Mouse (Mus musculus): ENCODE results near the gene Taf10. TPM values are rescaled to one million over a fixed set of nuclear protein-coding genes. Genes with fewer than 3 reads are reported as not detected.

The Taf10 gene
- total RNA-seq, 1 experiment, result 173 TPM

DNA sequence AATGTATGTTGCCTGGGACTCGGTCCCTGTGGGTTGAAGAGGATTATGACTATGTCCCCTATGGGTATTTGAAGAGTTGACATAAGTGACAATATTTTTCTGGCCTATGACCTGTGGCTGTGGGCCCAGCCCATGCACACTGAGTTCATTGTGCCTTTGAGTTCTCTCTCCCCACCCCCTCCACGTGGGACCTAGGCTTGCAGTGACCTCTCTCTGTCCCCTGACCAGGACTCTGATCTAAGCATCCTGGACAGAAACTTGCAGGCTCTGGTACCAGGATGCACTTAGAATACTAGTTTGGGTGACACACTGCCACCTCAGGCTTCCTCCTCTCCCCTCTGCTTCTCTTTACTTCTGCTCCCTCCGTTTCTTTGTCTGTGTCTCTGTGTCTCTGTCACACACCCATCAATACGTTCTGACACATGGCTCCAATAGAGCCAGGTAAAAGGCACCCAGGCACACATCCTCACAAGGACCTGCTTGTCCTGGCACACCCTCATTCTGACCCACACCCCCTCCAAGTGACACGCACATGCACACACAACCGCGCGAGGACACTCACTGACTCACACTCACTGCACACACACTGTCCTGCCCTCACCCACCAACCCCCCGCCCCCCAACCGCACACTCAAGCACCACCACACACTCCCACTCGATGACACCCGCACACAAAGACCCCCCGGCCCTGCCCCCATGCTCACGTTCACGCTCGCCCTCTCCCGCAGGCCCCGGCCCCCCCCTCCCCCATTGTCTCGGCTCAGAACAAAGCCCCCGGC lies 42.5 kb upstream of the Taf10 start:
- Histone ChIP-seq H3K4me1 (ENCODE audit: control insufficient read depth in 2 of 2, insufficient read depth in 2 of 2, low read length in 2 of 2, poor library complexity in 1 of 2) (0 out of 4 replicates have a peak, but pooled peaks cover 1 to 2% of the 10 kb centered on the region in 2 experiments), H3K4me3 (ENCODE audit: insufficient read depth in 1 of 2, low read depth in 1 of 2, low read length in 2 of 2, poor library complexity in 1 of 2, severe bottlenecking in 1 of 2) (peak overlapping the region in 1 of 2 experiments; percentile 63; a peak in 2 of 4 replicates), H3K9me3 (ENCODE audit: control insufficient read depth, insufficient read depth, low read depth, low read length) (no peaks in the 10 kb centered on the region), H3K36me3 (ENCODE audit: control insufficient read depth, insufficient read depth, low read length, poor library complexity, severe bottlenecking) (no peaks in the 10 kb centered on the region), H3K27ac (ENCODE audit: insufficient read depth, low read depth, low read length, poor library complexity, severe bottlenecking) (no peak overlapping the region), H3K9ac (ENCODE audit: insufficient read depth, low read depth, low read length, poor library complexity, severe bottlenecking) (no peak overlapping the region)
- DNase-seq (ENCODE audit: low read depth, low spot score), result no peak
- TF ChIP-seq MAFK (IDR thresholded peaks at IDR 0.05; ENCODE audit: insufficient read depth, low read depth, low read length), result no peak
- in situ Hi-C loops (cut with MboI; ENCODE audit: low sequenced_read_pairs in 2 of 2, unreplicated experiment in 2 of 2), result no loop called here

- Histone ChIP-seq H3K36me3 (ENCODE audit: control insufficient read depth, insufficient read depth, low read length, poor library complexity, severe bottlenecking) (no peaks in the 10 kb centered on the region), H3K4me3 (ENCODE audit: insufficient read depth in 1 of 2, low read depth in 1 of 2, low read length in 2 of 2, poor library complexity in 1 of 2, severe bottlenecking in 1 of 2) (no peak overlapping the region), H3K27ac (ENCODE audit: insufficient read depth, low read depth, low read length, poor library complexity, severe bottlenecking) (no peak overlapping the region), H3K4me1 (ENCODE audit: control insufficient read depth in 2 of 2, insufficient read depth in 2 of 2, low read length in 2 of 2, poor library complexity in 1 of 2) (0 out of 4 replicates have a peak, but pooled peaks cover 1 to 2% of the 10 kb centered on the region in 2 experiments), H3K9me3 (ENCODE audit: control insufficient read depth, insufficient read depth, low read depth, low read length) (no peaks in the 10 kb centered on the region), H3K9ac (ENCODE audit: insufficient read depth, low read depth, low read length, poor library complexity, severe bottlenecking) (no peak overlapping the region)
- DNase-seq (ENCODE audit: low read depth, low spot score), result no peak
- TF ChIP-seq ZC3H11A (IDR thresholded peaks at IDR 0.05; ENCODE audit: borderline replicate concordance, low read depth, low read length) (no peak), CHD2 (IDR thresholded peaks at IDR 0.05; ENCODE audit: low read depth, low read length) (no peak), HCFC1 (IDR thresholded peaks at IDR 0.05; ENCODE audit: borderline replicate concordance, insufficient read depth, low read length) (no peak), MAFK (IDR thresholded peaks at IDR 0.05; ENCODE audit: insufficient read depth, low read depth, low read length) (no peak), ZNF384 (IDR thresholded peaks at IDR 0.05; ENCODE audit: low read depth, low read length) (no peak)
- in situ Hi-C loops (cut with MboI; ENCODE audit: low sequenced_read_pairs in 2 of 2, unreplicated experiment in 2 of 2), result no loop called here
Measured at GRCm38 (mm10) chr7:105784556-105784955, 40.4 kb upstream of the Taf10 start.

DNA sequence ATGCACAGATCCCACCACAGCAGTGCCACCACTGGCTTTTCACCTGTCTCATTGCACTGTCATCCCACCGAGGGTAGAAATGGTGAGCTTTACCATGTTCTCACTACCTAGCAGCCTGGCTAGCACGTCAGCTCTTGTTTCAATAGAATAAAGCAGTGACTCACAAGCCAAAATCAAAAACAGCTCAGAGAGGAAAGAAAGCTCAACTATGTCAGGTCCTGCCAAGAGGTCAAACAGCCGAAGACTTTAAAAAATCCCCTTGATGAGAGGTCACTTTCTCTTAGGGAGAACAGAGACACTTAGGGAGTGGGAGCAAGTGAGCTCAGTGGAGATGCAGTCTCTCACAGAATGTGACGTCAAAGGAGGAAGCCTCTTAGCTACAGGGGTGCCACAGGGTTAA lies 39.7 kb upstream of the Taf10 start:
- DNase-seq (ENCODE audit: low read depth, low spot score), result no peak
- 0 out of 4 replicates have a peak, but pooled peaks cover 1 to 2% of the 10 kb centered on the region in 2 experiments for H3K4me1 ChIP-seq (ENCODE audit: control insufficient read depth in 2 of 2, insufficient read depth in 2 of 2, low read length in 2 of 2, poor library complexity in 1 of 2)
- no peak for TF ChIP-seq MAFK (IDR thresholded peaks at IDR 0.05; ENCODE audit: insufficient read depth, low read depth, low read length)
- TF ChIP-seq CHD2 (IDR thresholded peaks at IDR 0.05; ENCODE audit: low read depth, low read length), result no peak
- TF ChIP-seq ZNF384 (IDR thresholded peaks at IDR 0.05; ENCODE audit: low read depth, low read length), result no peak
- no peak for TF ChIP-seq HCFC1 (IDR thresholded peaks at IDR 0.05; ENCODE audit: borderline replicate concordance, insufficient read depth, low read length)
- no peak for TF ChIP-seq ZC3H11A (IDR thresholded peaks at IDR 0.05; ENCODE audit: borderline replicate concordance, low read depth, low read length)
- H3K27ac ChIP-seq (ENCODE audit: insufficient read depth, low read depth, low read length, poor library complexity, severe bottlenecking), result no peak overlapping the region
- H3K4me3 ChIP-seq (ENCODE audit: insufficient read depth in 1 of 2, low read depth in 1 of 2, low read length in 2 of 2, poor library complexity in 1 of 2, severe bottlenecking in 1 of 2), result no peak overlapping the region
- in situ Hi-C loops (cut with MboI; ENCODE audit: low sequenced_read_pairs in 2 of 2, unreplicated experiment in 2 of 2), result no loop called here
- no peaks in the 10 kb centered on the region for H3K9me3 ChIP-seq (ENCODE audit: control insufficient read depth, insufficient read depth, low read depth, low read length)
- H3K9ac ChIP-seq (ENCODE audit: insufficient read depth, low read depth, low read length, poor library complexity, severe bottlenecking), result no peak overlapping the region
- H3K36me3 ChIP-seq (ENCODE audit: control insufficient read depth, insufficient read depth, low read length, poor library complexity, severe bottlenecking), result no peaks in the 10 kb centered on the region

- Histone ChIP-seq H3K9ac (ENCODE audit: insufficient read depth, low read depth, low read length, poor library complexity, severe bottlenecking) (no peak overlapping the region), H3K36me3 (ENCODE audit: control insufficient read depth, insufficient read depth, low read length, poor library complexity, severe bottlenecking) (no peaks in the 10 kb centered on the region), H3K9me3 (ENCODE audit: control insufficient read depth, insufficient read depth, low read depth, low read length) (no peaks in the 10 kb centered on the region), H3K4me3 (ENCODE audit: insufficient read depth in 1 of 2, low read depth in 1 of 2, low read length in 2 of 2, poor library complexity in 1 of 2, severe bottlenecking in 1 of 2) (no peak overlapping the region), H3K4me1 (ENCODE audit: control insufficient read depth in 2 of 2, insufficient read depth in 2 of 2, low read length in 2 of 2, poor library complexity in 1 of 2) (no peaks in the 10 kb centered on the region), H3K27ac (ENCODE audit: insufficient read depth, low read depth, low read length, poor library complexity, severe bottlenecking) (no peak overlapping the region)
- in situ Hi-C loops (cut with MboI; ENCODE audit: low sequenced_read_pairs in 2 of 2, unreplicated experiment in 2 of 2), result no loop called here
- no peak for DNase-seq (ENCODE audit: low read depth, low spot score)
- TF ChIP-seq ZC3H11A (IDR thresholded peaks at IDR 0.05; ENCODE audit: borderline replicate concordance, low read depth, low read length) (no peak), HCFC1 (IDR thresholded peaks at IDR 0.05; ENCODE audit: borderline replicate concordance, insufficient read depth, low read length) (no peak), MAFK (IDR thresholded peaks at IDR 0.05; ENCODE audit: insufficient read depth, low read depth, low read length) (no peak)
Measured at GRCm38 (mm10) chr7:105778553-105779265, 34.5 kb upstream of the Taf10 start.

All from ES-E14 (cell line).